Mouse (Mus musculus) embryonic facial prominence, embryonic 11.5 days (tissue): ENCODE data around the gene Vmn1r25. TPM values are rescaled to one million over a fixed set of nuclear protein-coding genes. Genes with fewer than 3 reads are reported as not detected.
"Not testable (repeated sequence)": the region's sequence is repeated elsewhere in the genome, so short reads cannot be mapped to it uniquely, and the experiment has no call there.

Source experiments
- ATAC-seq: fragments of 200-750 bp; cut with Nextera tagmentation; replicated peaks from 2 replicates; pipeline ENCODE4 v1.8.0; 2017; ENCODE audit warnings: low read depth; ENCODE audit not compliant: insufficient number of reproducible peaks, low FRiP score, low TSS enrichment
- DNase-seq: peaks from one replicate; pipeline ENCODE4 v3.0.0-alpha.2; 2015; ENCODE audit warnings: low spot score
- H3K27ac ChIP-seq: fragments of 300-500 bp; sonication (generic); replicated peaks from 2 replicates; pipeline ENCODE4 v1.5.1; 2014; ENCODE audit warnings: mild to moderate bottlenecking, low read depth, low read length, control low read depth
- H3K27me3 ChIP-seq: fragments of 300-500 bp; sonication (generic); 2 replicates; pipeline ENCODE4 v1.6.1; 2014; ENCODE audit warnings: mild to moderate bottlenecking, low read length, moderate library complexity, mixed read lengths; ENCODE audit not compliant: control insufficient read depth, insufficient read depth
- H3K36me3 ChIP-seq: fragments of 300-500 bp; sonication (generic); replicated peaks from 2 replicates; pipeline ENCODE4 v1.6.1; 2014; ENCODE audit warnings: low read depth, mild to moderate bottlenecking, low read length, moderate library complexity, mixed read lengths; ENCODE audit not compliant: control insufficient read depth, insufficient read depth
- H3K4me1 ChIP-seq: fragments of 300-500 bp; sonication (generic); 2 replicates; pipeline ENCODE4 v1.6.1; 2014; ENCODE audit warnings: low read length, mixed read lengths; ENCODE audit not compliant: control insufficient read depth, insufficient read depth
- H3K4me2 ChIP-seq: fragments of 300-500 bp; sonication (generic); 2 replicates; pipeline ENCODE4 v1.6.1; 2014; ENCODE audit warnings: low read depth, mild to moderate bottlenecking, control low read depth, low read length, moderate library complexity
- H3K4me3 ChIP-seq: fragments of 300-500 bp; sonication (generic); 2 replicates; pipeline ENCODE4 v1.5.1; 2014; ENCODE audit warnings: low read depth, low read length, control low read depth
- H3K9ac ChIP-seq: fragments of 300-500 bp; sonication (generic); replicated peaks from 2 replicates; pipeline ENCODE4 v1.6.1; 2014; ENCODE audit warnings: mild to moderate bottlenecking, control low read depth, low read length
- H3K9me3 ChIP-seq: fragments of 300-500 bp; sonication (generic); replicated peaks from 2 replicates; pipeline ENCODE4 v1.6.1; 2016; ENCODE audit warnings: mild to moderate bottlenecking, low read length, inconsistent platforms, mixed read lengths; ENCODE audit not compliant: control insufficient read depth
- WGBS: fragments of 180-500 bp; shearing (Covaris S2); extraction: QIAGEN DNeasy Blood & Tissue Kit; methylation state at CpG from one replicate; pipeline ENCODE4 v1.1.7; 2014; 5-methylcytosine and 5-hydroxymethylcytosine counted together
- polyA plus RNA-seq: library from polyadenylated mRNA; unstranded; fragments of >200 nt; fragmentation: Nextera tagmentation; extraction: Ambion mirVana; gene quantifications from 2 replicates; pipeline ENCODE4 v1.2.1, GENCODE M21; 2014

Gene Vmn1r25
- not detected in 2 replicates for polyA plus RNA-seq

- 69% methylated on average over 3 of the region's 3 CpGs for WGBS
- no peak for DNase-seq
- no peaks in the 10 kb centered on the region for H3K9me3 ChIP-seq
- no peak within 1 kb of the TSS for H3K4me2 ChIP-seq
- H3K36me3 ChIP-seq, result no peaks in the 10 kb centered on the region
- no peak within 1 kb of the TSS for H3K27ac ChIP-seq
- ATAC-seq, result no peak
- H3K4me1 ChIP-seq, result no peaks in the 10 kb centered on the region
- no peak within 1 kb of the TSS for H3K9ac ChIP-seq
- no peaks in the 10 kb centered on the region for H3K27me3 ChIP-seq
- H3K4me3 ChIP-seq, result no peak within 1 kb of the TSS
These were observed at the start of gene Vmn1r25 for GRCm38 (mm10) chr6:57980710-57981109. Gene Vmn1r25 (minus strand): TSS chr6:57980810.

- 93% methylated on average over 21 of the region's 21 CpGs for WGBS
- not testable (repeated sequence) for H3K36me3 ChIP-seq, ATAC-seq, H3K9ac ChIP-seq, H3K9me3 ChIP-seq, H3K27me3 ChIP-seq, DNase-seq, H3K4me1 ChIP-seq, H3K4me3 ChIP-seq, H3K4me2 ChIP-seq, H3K27ac ChIP-seq
These were observed 36.9 kb upstream of the Vmn1r25 start for GRCm38 (mm10) chr6:58017478-58017877.

GRCm38 (mm10) chr6:58015059-58015458 is 34.4 kb upstream of the Vmn1r25 start, which contains the start of gene Vmn1r26:
Gene Vmn1r26 (minus strand): TSS chr6:58015159.
- no peaks in the 10 kb centered on the region for H3K36me3 ChIP-seq
- DNase-seq (no peak), ATAC-seq (no peak)
- H3K27me3 ChIP-seq, result no peaks in the 10 kb centered on the region
- WGBS, result 84% methylated on average over 1 of the region's 1 CpGs
- no peak within 1 kb of the TSS for H3K4me3 ChIP-seq
- H3K9ac ChIP-seq, result no peak within 1 kb of the TSS
- H3K4me1 ChIP-seq, result no peaks in the 10 kb centered on the region
- no peak within 1 kb of the TSS for H3K4me2 ChIP-seq
- H3K9me3 ChIP-seq, result no peaks in the 10 kb centered on the region
- H3K27ac ChIP-seq, result no peak within 1 kb of the TSS

- WGBS, result 85% methylated on average over 1 of the region's 1 CpGs
- H3K9ac ChIP-seq, H3K4me1 ChIP-seq, H3K36me3 ChIP-seq, H3K9me3 ChIP-seq, H3K4me2 ChIP-seq, ATAC-seq, H3K4me3 ChIP-seq, DNase-seq, H3K27me3 ChIP-seq, H3K27ac ChIP-seq: not testable (repeated sequence)
These were observed 19.2 kb downstream of the Vmn1r25 start, which contains the start of gene Vmn1r24 for GRCm38 (mm10) chr6:57961403-57961802. Gene Vmn1r24 (minus strand): TSS chr6:57961503.

Other genes starting within 250 kb of the Vmn1r25 start
- 55.8 and 60.8 TPM in 2 replicates for gene Vopp1, start 155.7 kb downstream of the Vmn1r25 start, polyA plus RNA-seq
- not detected in 2 replicates for gene Vmn1r21, start 130.5 kb downstream of the Vmn1r25 start, polyA plus RNA-seq
- gene Vmn1r22, start 72.8 kb downstream of the Vmn1r25 start, polyA plus RNA-seq, result not detected in 2 replicates
- not detected in 2 replicates for gene Vmn1r23, start 54.0 kb downstream of the Vmn1r25 start, polyA plus RNA-seq
- gene Vmn1r24, start 19.3 kb downstream of the Vmn1r25 start, polyA plus RNA-seq, result not detected in 2 replicates
- gene Vmn1r26, start 34.3 kb upstream of the Vmn1r25 start, polyA plus RNA-seq, result not detected in 2 replicates
- gene Vmn1r27, start 238.0 kb upstream of the Vmn1r25 start, polyA plus RNA-seq, result not detected in 2 replicates